Mouse (Mus musculus) kidney, postnatal 36 days (tissue): ENCODE results near the gene Tigd3.
A peak's percentile ranks its signal among the peaks of the same experiment; 100 is the strongest.

Experiments
- DNase-seq, 2 experiments: peaks; one replicate each; pipeline ENCODE4 v3.0.0; 2021 to 2022; ENCODE audit warnings: mixed read lengths in 2 of 2

The Tigd3 gene

DNA sequence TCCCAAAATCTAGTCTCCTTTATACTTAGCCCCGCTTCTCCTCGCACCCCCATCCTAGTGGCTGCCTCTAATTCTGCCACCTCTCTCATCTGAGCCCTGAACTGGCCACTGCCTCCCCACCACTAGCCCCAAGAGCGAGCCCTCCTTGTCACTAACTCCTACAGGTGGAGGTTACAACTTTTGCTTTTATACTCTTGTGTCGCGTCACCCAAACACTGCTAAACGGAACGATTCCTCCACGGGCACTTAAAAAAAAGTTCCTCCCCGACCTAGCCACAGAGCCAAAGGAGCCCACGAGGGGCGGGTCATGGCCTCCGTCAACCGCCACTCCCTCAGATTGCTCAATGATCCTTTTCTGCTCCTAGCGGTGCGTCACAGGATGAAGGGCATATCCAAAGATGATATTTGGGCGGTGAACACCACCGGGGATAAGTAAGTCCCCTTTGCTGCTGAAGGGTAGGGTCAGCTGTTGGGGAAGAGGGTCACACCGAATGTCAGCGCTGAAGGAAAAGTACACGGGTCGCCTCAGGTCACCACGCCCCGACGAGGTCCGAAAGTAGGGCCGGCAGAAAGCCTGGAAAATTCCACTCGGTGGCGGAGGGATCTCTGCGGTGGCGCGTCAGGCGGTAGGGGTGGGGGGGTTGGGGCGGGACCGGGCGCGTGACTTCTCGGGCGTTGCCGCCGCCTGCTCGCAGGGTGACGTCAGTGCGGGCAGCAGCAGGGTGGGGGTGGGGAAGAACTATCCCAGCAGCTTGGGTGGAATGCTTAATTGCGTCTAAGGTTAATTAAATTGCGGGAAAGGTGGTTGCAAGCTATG is 48.4 kb downstream of the Tigd3 start:
- DNase-seq, result peak; percentile 97

DNA sequence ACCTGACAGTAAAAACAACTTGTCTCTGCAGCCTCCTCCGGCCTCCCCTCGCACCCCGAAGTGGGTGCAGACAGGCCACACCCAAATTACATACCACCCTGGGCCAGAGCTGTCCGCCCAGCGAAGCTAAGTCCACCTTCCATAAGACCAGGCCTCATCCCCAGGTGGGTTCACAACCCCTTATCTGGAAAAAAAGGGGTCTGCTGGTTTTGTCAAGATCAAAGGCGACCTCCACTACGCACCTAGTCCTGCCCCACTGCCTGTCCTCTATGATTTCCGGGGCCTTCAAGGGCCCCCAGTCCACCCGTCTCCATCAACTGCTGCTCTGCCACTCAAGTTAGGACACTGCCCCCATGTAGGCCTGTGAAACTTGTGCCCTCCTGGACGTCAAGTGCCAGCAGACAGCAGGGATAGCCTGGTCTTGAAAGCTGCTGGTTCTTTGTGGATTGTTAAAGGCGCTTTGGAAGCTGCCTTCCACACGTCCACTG is 49.1 kb downstream of the Tigd3 start:
- DNase-seq, result peak; percentile 17 to 39

DNA sequence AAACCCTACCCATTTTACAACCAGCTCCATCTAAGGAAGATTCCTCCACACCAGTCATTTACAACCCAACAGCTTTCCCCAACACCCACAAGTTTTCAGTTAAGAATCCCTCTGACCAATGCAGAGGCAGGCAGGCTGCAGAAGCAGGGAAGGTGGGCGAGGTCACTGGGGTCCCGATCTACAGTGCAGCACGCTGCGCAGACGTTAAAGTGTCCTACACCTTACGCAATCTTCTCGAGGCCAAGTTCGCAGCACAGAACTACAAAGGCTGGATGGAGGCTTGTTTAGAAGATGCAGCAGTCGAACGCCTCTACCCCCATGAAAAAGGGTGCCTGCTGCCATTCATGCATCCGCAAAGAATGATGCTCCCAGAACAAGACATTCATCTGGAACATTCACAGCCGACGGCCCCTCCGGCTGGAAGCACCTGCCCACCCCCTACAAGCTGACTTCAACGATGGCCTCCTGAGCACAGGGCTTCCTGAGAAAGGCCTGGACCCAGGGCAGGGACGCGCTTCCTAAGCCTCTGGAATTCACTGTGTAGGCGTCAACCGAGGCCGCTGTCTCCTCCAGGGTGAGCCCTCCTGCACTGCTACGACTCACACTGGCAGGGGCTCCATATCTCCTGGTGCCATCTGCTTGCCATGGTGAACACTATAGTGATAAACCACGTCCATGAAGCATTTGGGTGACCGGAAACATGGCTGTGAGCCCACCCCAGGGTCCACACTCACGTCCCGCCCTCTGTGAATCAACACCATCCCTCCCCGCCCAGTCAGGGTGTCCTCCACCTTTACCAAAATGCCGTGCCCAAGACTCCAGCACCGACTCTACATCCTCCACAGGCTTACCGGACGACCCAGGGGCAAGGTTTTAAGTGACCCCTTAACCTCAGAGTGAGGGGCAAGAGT is 49.9 kb downstream of the Tigd3 start:
- DNase-seq, result peak; percentile 25 to 50

DNA sequence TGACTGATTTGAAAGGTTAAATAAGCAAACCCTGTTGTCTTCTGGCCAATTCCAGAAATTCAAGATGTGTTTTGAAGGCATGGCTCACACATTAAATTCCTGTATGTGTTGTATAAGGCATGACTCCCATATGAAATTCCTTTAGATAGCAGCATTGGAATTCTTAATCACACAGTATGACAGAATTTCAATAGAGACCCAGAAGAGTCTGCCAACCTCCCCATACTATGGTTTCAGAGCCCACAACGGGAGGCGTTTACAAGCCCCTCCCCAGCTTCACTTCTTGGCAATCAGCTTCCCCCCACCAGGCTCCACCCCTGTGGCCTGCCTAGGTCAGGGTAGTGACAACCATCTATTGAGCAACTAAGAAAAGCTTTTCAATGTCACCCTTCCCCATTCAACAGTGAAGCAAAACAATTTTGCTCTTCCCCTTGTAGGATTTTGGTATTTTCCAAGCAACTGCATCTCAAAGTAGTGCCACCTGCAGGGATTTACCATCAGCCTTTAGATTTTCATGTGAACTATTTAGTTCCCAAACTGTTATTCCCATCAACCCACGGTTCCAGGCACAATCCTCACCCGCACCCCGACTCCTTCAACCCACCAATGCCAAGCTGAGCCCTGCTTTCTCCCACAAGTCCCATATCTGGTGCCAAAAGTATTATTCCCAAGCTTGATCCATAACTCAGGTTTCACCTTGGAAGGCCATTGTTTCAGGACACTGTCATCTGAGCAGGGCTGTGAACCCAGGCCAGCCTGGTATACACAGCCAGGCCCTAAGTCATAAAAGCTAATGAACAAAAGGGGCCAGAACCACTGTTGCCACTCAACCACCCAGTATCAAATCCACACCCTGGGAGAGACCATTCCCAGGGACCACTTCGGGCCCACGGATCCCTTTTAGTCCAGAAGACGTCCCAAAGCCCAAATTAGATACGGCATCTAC is 50.9 kb downstream of the Tigd3 start:
- peak; percentile 66 to 69 for DNase-seq

DNA sequence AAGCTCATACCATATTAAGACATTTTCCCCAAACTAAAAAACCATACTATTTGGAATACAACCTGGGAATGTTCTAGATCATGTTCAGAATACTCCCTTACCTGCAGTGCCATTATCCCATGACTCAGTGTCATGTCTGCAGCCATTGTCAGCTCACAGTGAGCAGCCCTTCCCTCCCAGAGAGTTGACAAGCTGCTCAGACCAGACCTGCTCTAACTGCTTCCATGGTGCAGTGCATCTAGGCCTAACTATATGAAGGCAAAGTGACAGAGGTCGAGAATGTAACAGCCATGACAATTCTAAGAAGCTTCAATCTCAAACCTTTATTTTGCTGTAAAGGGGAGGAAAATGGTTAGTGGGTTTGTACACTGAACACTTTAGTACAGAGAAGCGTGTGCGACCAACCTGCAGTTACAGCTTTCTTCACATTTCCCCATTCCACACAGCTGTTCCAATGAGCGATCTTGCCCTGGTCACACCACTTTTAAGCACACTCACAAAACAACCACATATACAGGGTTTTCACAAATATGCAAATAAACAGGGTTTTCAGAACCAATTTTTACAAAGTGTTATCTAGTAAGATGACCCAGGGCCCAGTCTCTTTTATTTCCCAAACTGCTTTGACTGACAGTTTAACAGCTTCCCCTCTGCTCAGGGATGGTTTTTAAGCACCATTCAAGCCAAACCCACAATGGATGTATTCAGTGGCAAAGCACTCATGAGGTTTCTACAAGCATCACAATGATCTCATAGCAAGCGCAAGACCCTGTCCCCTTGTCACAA is 51.8 kb downstream of the Tigd3 start:
- peak; percentile 29 to 42 for DNase-seq

DNA sequence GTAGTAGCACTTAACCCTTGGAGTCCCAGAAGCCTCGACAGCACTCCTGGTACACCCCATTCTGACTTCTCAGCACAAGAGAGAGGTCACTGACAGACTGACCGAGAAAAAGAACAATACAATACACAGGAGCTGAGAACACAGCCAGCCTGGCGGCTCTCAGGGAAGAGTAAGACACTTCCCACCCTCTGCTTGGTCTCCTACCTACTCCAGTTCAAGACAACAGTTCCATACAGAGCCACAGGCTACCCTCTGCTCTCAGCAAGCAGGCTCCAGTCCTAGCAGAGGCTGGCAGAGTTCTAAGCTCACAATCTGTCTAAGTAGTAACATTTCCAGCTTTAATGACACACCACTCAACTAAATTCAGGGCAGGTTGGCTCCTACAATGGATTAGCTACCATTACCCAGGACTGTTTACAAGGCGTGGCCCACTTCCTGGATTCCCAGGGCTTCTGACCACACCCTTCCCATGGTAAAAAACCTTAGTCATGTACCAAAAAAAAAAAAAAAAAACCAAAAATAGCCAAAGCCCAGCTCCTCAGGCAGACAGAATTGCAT is 52.5 kb downstream of the Tigd3 start:
- peak; percentile 61 to 71 for DNase-seq
